Mouse (Mus musculus): ENCODE results near the gene Stk26.

Stk26 gene

GRCm38 (mm10) chrX:50926893-50927545 lies 86.2 kb downstream of the Stk26 start:
- no peak for DNase-seq

DNA sequence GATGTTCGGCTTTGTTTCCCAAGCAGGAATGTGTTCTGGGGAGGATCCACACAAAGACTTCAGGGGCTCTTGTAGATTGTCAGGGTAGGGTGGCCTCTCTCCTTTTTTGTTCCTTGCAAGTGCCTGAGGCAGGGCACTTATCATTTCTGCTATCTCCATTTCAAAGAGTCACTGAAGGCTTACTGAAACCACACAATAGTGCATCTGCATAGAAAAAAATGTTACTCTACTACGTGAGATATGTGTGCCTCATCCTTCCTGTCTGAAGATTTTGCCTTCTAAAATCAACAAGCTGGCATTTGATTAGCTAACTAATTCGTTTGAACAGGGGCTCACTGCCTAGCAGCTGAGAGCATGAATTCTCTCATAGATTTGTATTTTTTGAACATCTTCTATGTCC lies 89.5 kb downstream of the Stk26 start:
- peak; percentile 12 for DNase-seq

- no peak for DNase-seq
These were observed 96.3 kb downstream of the Stk26 start for GRCm38 (mm10) chrX:50937117-50937516.

- DNase-seq: no peak
These were observed 101.8 kb downstream of the Stk26 start, which contains the start of gene Frmd7 for GRCm38 (mm10) chrX:50942610-50943009. Gene Frmd7, minus strand, starts transcription at chrX:50942710.
